Mouse (Mus musculus) lung, adult 18-20 months (tissue): Measurements from ENCODE around the gene Med27.

Experiments used
- DNase-seq, 2 experiments: peaks; one replicate each; pipeline ENCODE4 v3.0.0; 2022; ENCODE audit warnings: mixed read lengths in 2 of 2

The Med27 gene

GRCm38 (mm10) chr2:29346629-29347271 lies at the start of gene Med27:
Med27 (plus strand) TSS chr2:29346819.
- DNase-seq, result peak; percentile 95 to 96

GRCm38 (mm10) chr2:29309966-29310365 lies 36.7 kb upstream of the Med27 start:
- no peak for DNase-seq

- no peak for DNase-seq
Measured at GRCm38 (mm10) chr2:29312058-29312457, 34.6 kb upstream of the Med27 start.

GRCm38 (mm10) chr2:29317906-29318470 lies 28.6 kb upstream of the Med27 start:
- no peak for DNase-seq

- DNase-seq, result no peak
Measured at GRCm38 (mm10) chr2:29318596-29318995, 28.0 kb upstream of the Med27 start.

- no peak for DNase-seq
Measured at GRCm38 (mm10) chr2:29320229-29320751, 26.3 kb upstream of the Med27 start.

- DNase-seq, result no peak
Measured at GRCm38 (mm10) chr2:29320780-29321179, 25.8 kb upstream of the Med27 start.

GRCm38 (mm10) chr2:29324456-29324855 lies 22.2 kb upstream of the Med27 start:
- DNase-seq, result peak in 1 of 2 experiments; percentile 22

- DNase-seq, result no peak
Measured at GRCm38 (mm10) chr2:29330471-29330870, 16.1 kb upstream of the Med27 start.

GRCm38 (mm10) chr2:29338396-29338795 lies 8.2 kb upstream of the Med27 start:
- DNase-seq, result no peak

- no peak for DNase-seq
Measured at GRCm38 (mm10) chr2:29358696-29359375, 12.2 kb downstream of the Med27 start.

GRCm38 (mm10) chr2:29360956-29361355 lies 14.3 kb downstream of the Med27 start:
- no peak for DNase-seq

- DNase-seq, result no peak
Measured at GRCm38 (mm10) chr2:29365000-29365695, 18.5 kb downstream of the Med27 start.

- peak; percentile 7 to 21 for DNase-seq
Measured at GRCm38 (mm10) chr2:29368730-29369129, 22.1 kb downstream of the Med27 start.

- no peak for DNase-seq
Measured at GRCm38 (mm10) chr2:29372176-29372575, 25.6 kb downstream of the Med27 start.

- no peak for DNase-seq
Measured at GRCm38 (mm10) chr2:29381683-29382082, 35.1 kb downstream of the Med27 start.

- no peak for DNase-seq
Measured at GRCm38 (mm10) chr2:29382583-29382982, 36.0 kb downstream of the Med27 start.

GRCm38 (mm10) chr2:29383133-29383532 lies 36.5 kb downstream of the Med27 start:
- no peak for DNase-seq

- DNase-seq, result no peak
Measured at GRCm38 (mm10) chr2:29385405-29385804, 38.8 kb downstream of the Med27 start.

- no peak for DNase-seq
Measured at GRCm38 (mm10) chr2:29387268-29387667, 40.6 kb downstream of the Med27 start.

GRCm38 (mm10) chr2:29388937-29389336 lies 42.3 kb downstream of the Med27 start:
- DNase-seq, result no peak

GRCm38 (mm10) chr2:29391086-29391485 lies 44.5 kb downstream of the Med27 start:
- peak; percentile 10 to 13 for DNase-seq

- DNase-seq, result no peak
Measured at GRCm38 (mm10) chr2:29391996-29392395, 45.4 kb downstream of the Med27 start.
